Mouse (Mus musculus) thymus, adult 2 months (tissue): ENCODE data around the gene Ror1. TPM values are rescaled to one million over a fixed set of nuclear protein-coding genes. Genes with fewer than 3 reads are reported as not detected.

Experiments used
- DNase-seq: peaks from one replicate; pipeline ENCODE4 v3.0.0; 2021
- H3K27ac ChIP-seq: fragments of 200-500 bp; 2 replicates; pipeline ENCODE4 v1.5.1; 2012; ENCODE audit warnings: low read length, control low read depth; ENCODE audit not compliant: control insufficient read depth, insufficient read depth
- H3K27me3 ChIP-seq: fragments of 200-500 bp; 2 replicates; pipeline ENCODE4 v1.6.1; 2012; ENCODE audit warnings: mild to moderate bottlenecking, low read length, moderate library complexity, mixed read lengths; ENCODE audit not compliant: control insufficient read depth, insufficient read depth
- H3K36me3 ChIP-seq: fragments of 200-500 bp; 2 replicates; pipeline ENCODE4 v1.6.1; 2012; ENCODE audit warnings: mild to moderate bottlenecking, low read length, moderate library complexity; ENCODE audit not compliant: control insufficient read depth, insufficient read depth
- H3K4me1 ChIP-seq: fragments of 200-500 bp; replicated peaks from 2 replicates; pipeline ENCODE4 v1.6.1; 2012; ENCODE audit warnings: low read length; ENCODE audit not compliant: control insufficient read depth, insufficient read depth
- H3K4me3 ChIP-seq: fragments of 200-500 bp; 2 replicates; pipeline ENCODE4 v1.5.1; 2012; ENCODE audit warnings: mild to moderate bottlenecking, low read length, control low read depth, moderate library complexity; ENCODE audit not compliant: control insufficient read depth, insufficient read depth
- CTCF ChIP-seq: fragments of 200-500 bp; IDR thresholded peaks from 2 replicates; pipeline ENCODE4 v1.5.1; 2012; ENCODE audit warnings: mild to moderate bottlenecking, control low read depth, low read length, moderate library complexity, borderline replicate concordance; ENCODE audit not compliant: control insufficient read depth, poor library complexity, insufficient read depth; ENCODE audit errors: extremely low read depth
- POLR2A ChIP-seq: fragments of 200-500 bp; IDR thresholded peaks from 2 replicates; pipeline ENCODE4 v1.6.1; 2012; ENCODE audit warnings: mild to moderate bottlenecking, low read length, control low read depth, moderate library complexity; ENCODE audit not compliant: control insufficient read depth, poor library complexity, insufficient read depth; ENCODE audit errors: extremely low read depth
- WGBS: fragments of 180-500 bp; shearing (Covaris S2); methylation state at CpG from one replicate; pipeline ENCODE4 v1.1.7; 2018; 5-methylcytosine and 5-hydroxymethylcytosine counted together
- polyA plus RNA-seq: library from polyadenylated mRNA; depleted of rRNA; stranded (reverse); fragments of >200 nt; gene quantifications from 2 replicates; pipeline ENCODE4 v1.2.3, GENCODE M21; 2012

Ror1 gene
- polyA plus RNA-seq, 1 experiment: 0.84 TPM

- TF ChIP-seq CTCF: no peak
- no peak for TF ChIP-seq POLR2A
- peak overlapping the region; percentile 27 for H3K4me3 ChIP-seq
- H3K27me3 ChIP-seq: peaks cover 7% of the 10 kb centered on the region; the same call in 1 of the 2 replicates
- H3K4me1 ChIP-seq: 0 out of 2 replicates have a peak, but pooled peaks cover 5% of the 10 kb centered on the region
- DNase-seq: no peak
- no peaks in the 10 kb centered on the region for H3K36me3 ChIP-seq
- WGBS: 33% methylated on average over 21 of the region's 21 CpGs
- no peak overlapping the region for H3K27ac ChIP-seq
These were observed 1.1 kb downstream of the Ror1 start for GRCm38 (mm10) chr4:100096596-100097181.

GRCm38 (mm10) chr4:100097364-100097979, 1.9 kb downstream of the Ror1 start:
- Histone ChIP-seq H3K4me3 (no peak overlapping the region), H3K36me3 (no peaks in the 10 kb centered on the region), H3K4me1 (0 out of 2 replicates have a peak, but pooled peaks cover 5% of the 10 kb centered on the region), H3K27ac (no peak overlapping the region), H3K27me3 (peaks cover 7% of the 10 kb centered on the region; the same call in 1 of the 2 replicates)
- TF ChIP-seq CTCF: no peak
- TF ChIP-seq POLR2A: no peak
- no peak for DNase-seq
- 75% methylated on average over 10 of the region's 10 CpGs for WGBS

DNA sequence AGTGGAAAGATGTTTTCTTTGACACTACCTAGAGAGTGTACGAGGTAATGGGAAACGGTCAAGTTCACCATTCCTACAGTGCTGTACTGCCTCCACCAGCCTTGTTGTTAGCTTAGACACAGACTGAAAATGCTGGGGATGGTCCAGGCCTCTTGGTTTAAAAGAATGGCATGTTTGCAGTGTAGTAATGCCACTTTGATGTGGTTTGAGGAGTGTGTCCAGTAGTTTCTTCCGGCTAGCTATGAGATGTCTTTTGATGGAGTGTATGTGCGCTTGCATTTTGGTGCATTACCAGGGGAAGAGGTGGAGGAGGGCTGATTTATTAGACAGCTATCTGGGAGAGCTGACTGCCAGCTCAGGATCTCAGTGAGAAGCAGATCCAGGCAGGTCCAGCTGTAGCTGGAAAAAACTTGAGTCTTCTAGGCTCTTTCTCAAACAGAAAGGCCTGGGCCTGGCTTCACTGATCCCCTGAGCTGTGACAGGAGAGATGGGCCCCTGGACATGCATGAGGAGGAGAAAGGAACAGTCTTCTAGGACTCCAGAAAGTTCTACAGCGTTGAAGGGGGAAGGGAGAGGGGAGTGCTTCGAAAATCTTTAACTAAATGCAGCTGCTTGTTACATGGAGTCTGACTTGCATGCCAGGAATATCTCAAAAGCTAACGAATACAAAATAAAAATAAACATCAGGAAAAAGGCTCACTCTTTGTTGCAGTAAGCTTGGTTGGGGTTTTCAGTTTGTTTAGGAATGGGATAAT, 5.7 kb downstream of the Ror1 start:
- WGBS: 86% methylated on average over 7 of the region's 7 CpGs
- Histone ChIP-seq H3K36me3 (no peaks in the 10 kb centered on the region), H3K27me3 (peaks cover 7% of the 10 kb centered on the region; the same call in 1 of the 2 replicates), H3K4me3 (no peak overlapping the region), H3K27ac (no peak overlapping the region), H3K4me1 (peaks cover 3% of the 10 kb centered on the region; the same call in 1 of the 2 replicates)
- no peak for DNase-seq
- TF ChIP-seq CTCF (no peak), POLR2A (no peak)

- no peak overlapping the region for H3K4me3 ChIP-seq
- DNase-seq: no peak
- no peaks in the 10 kb centered on the region; the same call in 1 of the 2 replicates for H3K4me1 ChIP-seq
- no peaks in the 10 kb centered on the region for H3K36me3 ChIP-seq
- H3K27me3 ChIP-seq: 0 out of 2 replicates have a peak, but pooled peaks cover under 1% of the 10 kb centered on the region
- TF ChIP-seq POLR2A: no peak
- TF ChIP-seq CTCF: no peak
- no peak overlapping the region for H3K27ac ChIP-seq
- 87% methylated on average over 5 of the region's 5 CpGs for WGBS
These were observed 6.3 kb downstream of the Ror1 start for GRCm38 (mm10) chr4:100101844-100102243.

- no peak for DNase-seq
- Histone ChIP-seq H3K36me3 (no peaks in the 10 kb centered on the region), H3K4me1 (no peaks in the 10 kb centered on the region; the same call in 1 of the 2 replicates), H3K4me3 (no peak overlapping the region), H3K27me3 (no peaks in the 10 kb centered on the region), H3K27ac (no peak overlapping the region)
- 97% methylated on average over 1 of the region's 1 CpGs for WGBS
- TF ChIP-seq CTCF: no peak
These were observed 8.7 kb downstream of the Ror1 start for GRCm38 (mm10) chr4:100104241-100104640.

DNA sequence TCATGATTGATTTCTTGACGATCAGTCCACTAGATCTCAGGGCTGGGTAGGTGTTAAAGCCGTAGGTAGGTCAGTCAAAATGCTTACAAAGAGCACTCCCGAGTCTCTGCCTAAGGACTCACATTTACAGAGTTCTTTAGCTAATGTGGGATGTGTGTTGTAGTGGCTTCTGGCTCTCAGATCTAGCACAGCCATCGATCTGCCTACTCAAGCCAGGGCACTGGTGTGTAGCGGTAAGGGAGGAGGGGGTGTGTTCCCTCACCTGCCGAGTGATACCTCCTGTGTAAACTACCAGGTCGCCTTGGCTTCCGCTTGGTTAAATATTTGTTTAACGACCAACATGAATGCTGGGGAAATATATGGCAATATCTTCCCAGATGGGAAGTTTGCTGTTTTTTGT, 12.0 kb downstream of the Ror1 start:
- H3K27me3 ChIP-seq: no peaks in the 10 kb centered on the region
- TF ChIP-seq CTCF (no peak), POLR2A (no peak)
- H3K36me3 ChIP-seq: no peaks in the 10 kb centered on the region
- H3K27ac ChIP-seq: no peak overlapping the region
- DNase-seq: no peak
- WGBS: 96% methylated on average over 9 of the region's 9 CpGs
- no peak overlapping the region for H3K4me3 ChIP-seq
- H3K4me1 ChIP-seq: no peaks in the 10 kb centered on the region; the same call in 1 of the 2 replicates

GRCm38 (mm10) chr4:100108551-100108950, 13.0 kb downstream of the Ror1 start:
- WGBS: 96% methylated on average over 4 of the region's 4 CpGs
- no peak for DNase-seq
- H3K4me1 ChIP-seq: no peaks in the 10 kb centered on the region; the same call in 1 of the 2 replicates
- no peak overlapping the region for H3K27ac ChIP-seq
- no peaks in the 10 kb centered on the region for H3K36me3 ChIP-seq
- no peak for TF ChIP-seq CTCF
- H3K27me3 ChIP-seq: no peaks in the 10 kb centered on the region
- H3K4me3 ChIP-seq: no peak overlapping the region
